Mouse (Mus musculus) thymus, postnatal 36 days (tissue): ENCODE results near the gene Zfp747.
"Not testable (repeated sequence)": the region's sequence is repeated elsewhere in the genome, so short reads cannot be mapped to it uniquely, and the experiment has no call there.

ENCODE experiments used
- DNase-seq, 2 experiments: peaks; one replicate each; pipeline ENCODE4 v3.0.0; 2022; ENCODE audit warnings: mixed read lengths in 2 of 2

Gene Zfp747

DNA sequence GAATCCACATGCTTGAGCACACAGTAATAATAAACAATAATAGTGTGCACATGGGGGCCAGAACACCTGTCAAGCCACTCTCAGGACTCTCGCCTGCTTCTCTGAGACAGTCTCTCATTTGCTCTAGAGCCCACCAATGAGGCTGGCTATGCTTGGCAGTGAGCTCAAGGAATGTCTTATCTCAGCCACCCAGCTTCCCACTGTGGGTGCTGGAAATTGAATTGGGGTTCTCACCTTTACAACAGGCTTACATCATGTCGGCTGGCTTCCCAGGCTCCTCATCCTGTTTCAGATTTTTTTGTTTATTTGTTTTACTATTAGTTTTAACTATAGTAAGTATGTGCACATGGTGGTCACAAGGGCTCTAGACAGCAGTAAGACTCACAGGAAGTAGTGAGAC, 4.6 kb downstream of the Zfp747 start:
- DNase-seq, result no peak

- DNase-seq, result no peak
These were observed 9.6 kb downstream of the Zfp747 start for GRCm38 (mm10) chr7:127366249-127366648.

- no peak for DNase-seq
These were observed 11.7 kb downstream of the Zfp747 start for GRCm38 (mm10) chr7:127364166-127364565.

DNA sequence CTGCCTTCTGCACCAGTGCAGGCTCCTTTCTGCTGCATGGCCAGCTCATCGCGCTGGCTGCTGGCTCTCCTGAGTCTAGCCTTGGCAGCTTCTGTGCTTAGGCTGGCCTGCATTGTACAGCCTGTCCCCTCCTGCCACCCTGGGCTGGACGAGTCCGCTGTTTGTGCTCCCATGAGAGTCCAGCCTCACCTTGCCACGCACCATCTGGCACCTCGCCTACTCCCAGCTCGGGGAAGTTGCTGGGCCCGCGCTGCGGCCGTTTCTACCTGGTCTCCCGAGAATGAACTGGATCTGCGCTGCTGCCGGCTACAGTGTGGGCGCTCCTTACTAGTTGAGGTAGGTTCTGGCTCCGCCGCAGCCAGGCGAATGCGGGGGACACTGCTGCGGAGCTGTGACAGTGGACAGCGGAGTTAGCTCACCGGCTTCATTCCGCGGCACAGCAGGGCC, 12.4 kb downstream of the Zfp747 start:
- no peak for DNase-seq

DNA sequence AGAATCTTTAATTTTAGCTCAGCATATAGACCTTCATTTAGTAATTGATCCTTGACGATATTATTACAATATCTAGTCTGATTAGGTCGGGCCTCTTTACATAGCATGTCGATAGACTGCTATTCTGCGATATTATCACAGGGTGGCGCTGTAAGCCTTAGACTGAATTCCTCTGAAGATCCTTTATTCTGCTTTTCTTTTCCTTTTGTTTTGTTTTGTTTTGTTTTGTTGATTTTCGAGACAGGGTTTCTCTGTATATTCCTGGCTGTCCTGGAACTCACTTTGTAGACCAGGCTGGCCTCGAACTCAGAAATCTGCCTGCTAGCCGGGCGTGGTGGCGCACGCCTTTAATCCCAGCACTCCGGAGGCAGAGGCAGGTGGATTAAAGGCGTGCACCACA, 13.4 kb downstream of the Zfp747 start:
- not testable (repeated sequence) for DNase-seq

DNA sequence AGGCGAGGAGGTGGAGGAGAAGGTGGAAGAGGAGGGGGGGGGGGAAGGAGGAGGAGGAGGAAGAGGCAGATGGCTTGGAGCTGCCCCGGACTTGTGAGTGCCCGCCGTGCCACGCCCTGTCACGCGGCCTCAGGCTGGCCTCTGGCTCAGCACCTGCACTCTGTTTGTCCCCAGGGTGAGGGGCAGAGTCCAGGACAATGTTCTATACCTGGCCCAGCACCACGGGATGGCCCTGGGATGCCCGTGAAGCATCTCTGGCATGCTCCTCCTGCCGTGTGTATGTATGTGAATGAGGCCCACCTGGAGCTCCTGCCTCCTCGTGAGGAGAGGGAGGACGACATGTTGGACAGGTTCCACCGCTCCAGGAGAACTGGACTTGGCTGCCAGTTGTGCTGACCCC, 14.4 kb downstream of the Zfp747 start:
- DNase-seq, result peak in 1 of 2 experiments; percentile 8

GRCm38 (mm10) chr7:127360265-127360664, 15.6 kb downstream of the Zfp747 start:
- DNase-seq, result no peak

DNA sequence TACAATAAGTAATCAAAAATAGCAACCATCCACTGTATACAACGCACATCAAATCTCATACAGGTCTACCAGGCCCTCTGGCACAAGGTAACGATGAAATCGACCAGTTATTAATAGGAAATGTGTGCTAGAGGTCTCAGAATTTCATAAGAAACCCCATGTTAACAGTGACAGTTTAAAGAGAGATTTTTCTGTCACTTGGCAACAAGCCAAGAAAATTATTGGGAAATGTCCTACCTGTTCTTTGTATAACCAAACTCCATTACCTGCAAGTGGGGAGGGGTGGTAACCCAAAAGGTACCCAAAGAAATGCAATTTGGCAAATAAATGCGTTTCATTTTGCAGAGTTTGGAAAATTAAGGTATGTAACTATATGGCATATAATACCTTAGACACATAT, 17.4 kb downstream of the Zfp747 start:
- no peak for DNase-seq

DNA sequence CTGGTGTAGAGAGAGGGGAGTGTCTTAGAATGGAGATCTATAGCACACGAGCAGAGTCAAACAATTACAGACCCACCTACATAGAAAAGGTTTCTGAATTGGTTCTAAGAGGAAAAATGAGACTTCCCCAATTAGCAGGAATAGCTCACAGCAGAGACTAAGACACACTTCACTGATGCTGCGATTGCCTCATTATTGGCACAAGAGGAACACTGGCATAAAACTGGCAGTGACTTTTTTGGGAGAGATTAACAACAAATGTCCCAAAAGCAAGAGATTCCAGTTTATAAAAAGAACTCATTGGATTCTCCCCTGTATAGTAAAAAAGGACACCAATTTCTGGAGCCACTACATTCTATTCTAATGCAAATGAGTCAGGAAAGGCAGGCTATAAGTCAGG, 18.0 kb downstream of the Zfp747 start:
- no peak for DNase-seq

DNA sequence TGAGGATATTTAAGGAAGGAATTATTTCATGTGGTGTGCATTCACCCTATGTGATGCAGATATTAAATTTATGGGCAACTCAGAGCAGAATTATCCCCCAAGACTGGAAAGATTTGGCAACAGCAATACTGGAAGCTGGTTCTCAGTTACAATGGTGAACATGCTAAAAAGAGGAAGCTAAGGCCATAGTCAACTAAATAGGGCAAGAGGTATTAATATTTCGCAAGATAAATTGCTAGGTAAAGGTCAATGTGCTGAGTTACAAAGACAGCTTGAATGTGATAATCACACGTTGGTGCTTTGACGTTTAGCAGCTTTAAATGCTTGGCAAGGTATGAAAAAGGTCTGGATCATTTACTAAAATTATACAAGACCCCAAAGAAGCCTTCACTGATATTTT, 20.1 kb downstream of the Zfp747 start:
- no peak for DNase-seq

- no peak for DNase-seq
These were observed 24.4 kb downstream of the Zfp747 start for GRCm38 (mm10) chr7:127351230-127352004.

DNA sequence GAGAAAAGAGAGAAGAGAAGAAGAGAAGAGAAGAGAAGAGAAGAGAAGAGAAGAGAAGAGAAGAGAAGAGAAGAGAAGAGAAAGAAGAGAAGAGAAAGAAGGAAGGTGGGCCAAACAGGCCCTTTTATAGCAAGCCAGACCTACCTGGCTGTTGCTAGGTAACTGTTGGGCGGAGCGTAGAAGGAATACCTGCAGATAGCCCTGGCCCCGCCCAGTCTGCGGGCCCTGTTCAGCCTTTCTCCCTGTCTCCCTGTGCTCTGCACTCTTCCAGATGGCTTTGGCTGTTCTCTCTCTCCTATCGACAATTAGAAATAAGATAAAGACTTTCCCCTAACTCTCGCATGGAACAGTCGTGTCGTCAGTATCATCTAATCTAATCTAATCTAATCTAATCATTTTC, 29.2 kb downstream of the Zfp747 start:
- no peak for DNase-seq

DNA sequence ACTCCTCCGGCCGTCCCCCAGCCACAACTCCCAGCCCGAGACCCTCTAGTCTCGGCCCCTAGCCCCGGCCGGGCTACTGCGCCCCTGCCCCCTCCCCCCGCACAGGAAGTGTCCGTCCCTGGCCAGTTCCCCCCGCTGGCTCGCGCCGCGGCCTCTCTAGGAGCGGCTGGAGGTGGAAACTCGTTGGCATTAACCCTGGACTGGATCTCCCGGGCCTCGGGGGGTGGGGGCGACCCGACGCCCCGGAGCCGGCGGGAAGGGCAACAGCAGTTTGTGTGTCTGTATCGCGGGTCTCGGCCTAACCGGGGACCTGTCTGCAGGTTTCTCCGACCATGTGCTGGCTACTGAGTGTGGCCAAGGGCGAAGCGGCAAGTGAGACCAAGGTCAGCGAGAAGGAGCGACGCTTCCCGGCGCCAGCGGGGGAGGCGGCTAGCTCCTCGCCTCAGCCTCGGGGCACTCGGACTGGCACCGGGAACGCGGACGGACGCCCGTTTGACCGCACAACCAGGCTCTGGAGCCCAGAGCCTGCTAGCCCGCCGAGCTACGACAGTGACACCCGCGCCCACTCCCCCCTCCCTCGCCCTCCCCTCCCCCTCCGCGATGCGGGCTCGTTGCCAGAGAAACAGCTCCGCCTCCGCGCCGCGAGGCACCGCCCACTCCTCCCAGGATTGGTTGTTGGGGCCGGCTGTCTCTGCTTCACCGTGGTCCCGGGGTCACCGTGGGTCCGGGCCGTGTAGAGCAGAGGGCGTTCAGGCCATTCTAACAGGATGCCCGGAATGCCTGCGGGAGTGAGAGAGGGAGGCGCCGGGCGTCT, 30.1 kb downstream of the Zfp747 start, which contains the start of gene Zfp768:
Gene Zfp768, minus strand, starts transcription at position 78 of the 814 bp plus-strand sequence.
- peak; percentile 91 to 94 for DNase-seq

DNA sequence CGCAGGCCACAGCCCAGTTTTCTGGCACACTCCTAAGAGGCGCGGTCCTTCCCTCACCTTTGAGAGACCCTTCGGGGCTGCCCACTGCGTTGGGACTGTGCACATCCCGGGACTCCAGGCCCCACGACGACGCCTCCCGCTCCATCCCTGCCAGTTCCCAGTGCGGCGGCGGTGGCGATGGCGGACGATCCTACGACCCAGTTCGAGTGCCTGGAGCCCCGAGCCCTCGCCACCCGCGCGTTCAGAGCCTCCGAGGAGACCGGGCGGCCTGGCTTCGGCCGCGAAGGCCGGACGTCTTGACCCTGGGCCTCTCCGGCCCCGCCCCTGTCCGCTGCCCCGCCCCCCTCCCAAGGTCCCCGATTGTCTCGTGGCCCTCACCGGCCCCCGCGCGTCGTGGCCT, 30.8 kb downstream of the Zfp747 start:
- peak; percentile 8 to 38 for DNase-seq

GRCm38 (mm10) chr7:127344371-127344770, 31.5 kb downstream of the Zfp747 start:
- DNase-seq, result no peak

DNA sequence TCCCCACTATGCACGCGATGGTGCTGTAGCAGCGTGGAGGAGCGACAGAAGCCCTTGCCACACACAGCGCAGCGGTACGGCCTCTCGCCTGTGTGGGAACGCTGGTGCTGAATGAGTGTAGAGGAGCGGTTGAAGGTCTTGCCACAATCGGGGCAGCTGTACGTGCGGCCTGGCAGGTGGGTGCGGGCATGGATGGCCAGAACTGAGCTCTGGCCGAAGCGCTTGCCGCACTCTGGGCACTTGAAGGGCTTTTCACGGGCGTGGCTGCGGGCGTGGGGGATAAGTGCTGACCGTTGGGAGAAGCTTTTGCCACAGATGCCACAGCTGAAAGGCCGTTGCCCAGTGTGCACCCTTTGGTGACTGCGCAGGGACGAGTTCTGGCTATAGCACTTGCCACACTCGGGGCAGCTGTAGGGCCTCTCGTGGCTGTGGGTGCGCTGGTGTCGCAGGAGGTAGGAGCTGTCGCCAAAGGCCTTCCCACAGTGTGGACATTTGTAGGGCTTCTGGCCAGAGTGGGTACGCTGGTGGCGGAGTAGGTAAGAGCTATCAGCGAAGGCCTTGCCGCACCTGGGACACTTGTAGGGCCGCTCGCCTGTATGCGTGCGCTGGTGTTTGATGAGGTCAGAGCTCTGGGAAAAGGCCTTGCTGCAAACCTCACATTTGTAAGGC, 32.4 kb downstream of the Zfp747 start:
- DNase-seq, result no peak

DNA sequence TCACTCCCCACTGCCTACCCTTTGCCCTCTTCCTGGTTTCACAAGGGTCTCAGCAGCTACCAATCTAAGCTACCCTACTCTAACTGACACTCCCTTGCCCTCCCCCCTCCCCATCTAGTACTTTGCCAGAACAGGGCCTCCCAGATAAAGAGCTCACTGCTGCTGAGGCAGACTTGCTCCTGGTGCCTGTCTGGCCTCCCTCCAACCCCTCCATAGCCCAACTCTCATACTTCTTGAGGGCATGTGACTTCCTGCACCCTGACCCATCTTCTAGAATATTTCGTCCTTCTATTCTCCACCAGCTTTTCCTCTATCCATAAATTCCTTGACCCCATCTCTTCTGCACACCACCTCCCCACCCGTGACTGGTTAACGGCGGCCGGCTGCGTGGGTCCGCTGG, 33.0 kb downstream of the Zfp747 start:
- no peak for DNase-seq

DNA sequence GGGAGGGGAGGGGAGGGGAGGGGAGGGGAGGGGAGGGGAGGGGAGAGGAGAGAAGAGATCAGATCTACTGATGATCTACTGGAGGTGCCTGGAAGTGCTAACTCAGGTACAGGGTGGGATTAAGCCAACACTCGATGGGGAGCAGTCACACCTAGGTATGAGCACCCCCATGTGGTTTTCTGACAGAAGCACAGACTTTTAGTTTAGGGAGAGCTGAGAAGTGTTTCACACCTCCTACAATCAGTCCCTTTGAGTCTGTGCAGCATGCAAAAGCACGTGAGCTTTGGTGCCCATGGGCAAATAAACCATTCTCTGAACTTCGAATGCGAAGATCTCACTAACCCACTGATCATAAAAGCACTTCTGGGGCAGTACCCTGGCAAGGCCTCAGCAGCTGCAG, 33.5 kb downstream of the Zfp747 start:
- DNase-seq, result peak; percentile 19 to 34

- DNase-seq, result not testable (repeated sequence)
These were observed 34.0 kb downstream of the Zfp747 start for GRCm38 (mm10) chr7:127341861-127342260.

DNA sequence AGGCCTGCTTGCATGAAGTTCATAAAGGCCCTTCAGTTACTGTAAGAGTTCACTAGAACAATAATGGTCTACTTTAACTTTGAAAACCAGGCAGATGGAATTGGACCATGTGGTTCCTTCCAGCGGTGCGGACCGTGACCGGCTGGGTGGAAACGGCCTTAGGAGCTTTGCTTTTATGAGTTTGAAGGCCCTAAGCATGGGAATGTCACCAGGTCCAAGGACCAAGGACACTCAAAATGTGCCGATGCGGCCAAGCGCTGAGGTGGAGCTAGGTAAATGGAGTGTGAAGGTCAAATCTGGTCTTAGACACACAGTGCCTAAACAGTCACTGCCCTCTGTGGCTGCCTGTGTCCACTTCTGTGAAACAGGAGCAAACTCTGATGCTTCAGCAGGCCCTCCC, 34.5 kb downstream of the Zfp747 start:
- DNase-seq, result no peak

DNA sequence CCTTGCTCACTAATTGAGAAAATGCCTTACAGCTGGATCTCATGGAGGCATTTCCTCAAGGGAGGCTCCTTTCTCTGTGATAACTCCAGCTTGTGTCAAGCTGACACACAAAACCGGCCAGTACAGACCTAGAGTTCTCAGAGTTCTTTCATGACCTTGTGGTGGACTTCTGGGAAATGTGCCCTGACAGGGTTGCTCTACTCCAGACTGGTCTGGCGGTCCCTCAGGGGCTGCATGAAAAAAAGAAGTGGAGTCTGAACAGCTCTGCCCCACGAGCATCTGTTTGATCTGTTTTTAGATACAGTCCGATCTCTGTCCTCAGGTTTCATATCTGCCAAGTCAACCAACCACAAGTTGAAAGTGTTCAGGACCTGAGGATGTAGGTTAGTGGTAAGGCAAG, 38.2 kb downstream of the Zfp747 start:
- DNase-seq, result no peak

DNA sequence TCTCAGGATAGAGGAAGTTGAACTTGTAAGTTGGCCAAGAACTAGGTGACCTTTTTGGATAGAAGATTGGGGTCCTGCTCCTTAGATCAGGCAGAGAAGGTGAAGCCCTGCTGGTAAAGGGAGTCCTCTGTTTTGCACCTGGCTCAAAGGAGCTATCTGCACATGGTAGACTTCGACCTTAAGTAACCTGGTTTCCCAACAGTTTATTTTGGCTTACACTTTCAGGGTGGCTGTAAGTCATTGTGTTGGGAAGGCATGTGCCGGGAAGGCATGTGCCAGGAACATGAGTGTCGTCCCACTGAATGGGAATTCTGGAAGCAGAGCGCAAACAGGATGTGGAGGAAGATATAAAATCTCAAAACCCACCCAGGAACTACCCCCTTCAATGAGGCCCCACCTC, 40.2 kb downstream of the Zfp747 start:
- DNase-seq, result no peak

DNA sequence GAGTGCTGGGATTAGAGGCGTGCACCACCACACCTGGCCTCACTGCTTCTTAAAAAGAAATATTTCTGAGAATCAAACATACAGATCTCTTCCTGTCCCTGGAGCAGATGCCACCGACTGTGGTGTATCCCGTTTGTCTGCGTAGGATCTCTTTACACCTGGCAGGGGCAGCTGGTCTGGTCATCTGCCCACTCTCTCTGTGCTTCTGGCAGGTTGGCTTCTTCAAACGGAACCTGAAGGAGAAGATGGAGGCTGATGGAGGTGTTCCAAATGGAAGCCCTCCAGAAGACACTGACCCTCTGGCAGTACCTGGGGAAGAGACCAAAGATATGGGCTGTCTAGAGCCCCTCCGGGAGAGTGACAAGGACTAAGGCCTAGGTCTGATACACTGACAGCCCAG, 42.6 kb downstream of the Zfp747 start:
- no peak for DNase-seq

DNA sequence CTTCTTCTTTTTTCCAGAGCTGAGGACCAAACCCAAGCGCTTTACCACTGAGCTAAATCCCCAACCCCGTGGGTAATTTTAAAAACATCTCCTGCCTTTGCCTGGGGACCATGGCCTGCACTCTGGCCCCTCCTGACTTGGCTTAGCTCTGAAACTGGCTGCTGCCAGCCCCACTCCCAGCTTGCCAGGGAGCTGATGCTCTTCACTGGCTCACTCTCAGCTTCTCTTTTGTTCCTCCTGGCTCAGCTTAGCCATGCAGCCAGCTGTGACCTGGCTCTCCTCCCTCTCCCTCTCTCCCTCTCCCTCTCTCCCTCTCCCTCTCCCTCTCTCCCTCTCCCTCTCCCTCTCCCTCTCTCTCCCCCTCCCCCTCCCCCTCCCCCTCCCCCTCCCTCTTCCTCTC, 49.2 kb downstream of the Zfp747 start:
- DNase-seq, result no peak
